9 mouse cellular contexts compared by ENCODE assay signal in genomic region chr7:109175670-109176625, GRCm38 (mm10). TPM values are rescaled to one million over a fixed set of nuclear protein-coding genes. Genes with fewer than 3 reads are reported as not detected.
DNase-seq lines count a peak whose midpoint lies in the region; ATAC-seq and TF ChIP-seq lines count a peak whose summit lies in the region.
"Had no signal": no experiment of that assay in that cellular context is flagged by ENCODE, and none has a peak within 500 bp of the region (broad histone marks: within the 10 kb centered on the region; RNA-seq: fewer than 3 reads in every experiment).

No protein-coding gene starts in this region.

- 0 out of 2 replicates have a peak, but pooled peaks cover 7% of the 10 kb centered on the region for H3K4me1 ChIP-seq in kidney, embryonic 14.5 days (ENCODE audit: control insufficient read depth, insufficient read depth, low read length)
- peaks cover 3% of the 10 kb centered on the region for H3K4me1 ChIP-seq in cortical plate, adult 2 months (ENCODE audit: control insufficient read depth, insufficient read depth, low read length)
- peaks cover 10% of the 10 kb centered on the region for H3K4me1 ChIP-seq in hindbrain, embryonic 11.5 days (replicated peaks; ENCODE audit: control insufficient read depth, insufficient read depth, low read length)
- peaks cover 32% of the 10 kb centered on the region for H3K4me1 ChIP-seq in midbrain, embryonic 14.5 days (ENCODE audit: control insufficient read depth, insufficient read depth, low read length)

- TF ChIP-seq CTCF in cortical plate, adult 2 months (IDR thresholded peaks at IDR 0.05; ENCODE audit: extremely low read depth, insufficient read depth, low read length) = no peak

- no peak overlapping the region for H3K27ac ChIP-seq in kidney, embryonic 14.5 days (ENCODE audit: low read depth, low read length)
- H3K27ac ChIP-seq in cortical plate, adult 2 months (ENCODE audit: insufficient read depth, low read length) = no peak overlapping the region
- 0 out of 2 replicates have a peak overlapping the region, but pooled peaks have one; percentile 24 for H3K27ac ChIP-seq in hindbrain, embryonic 11.5 days (ENCODE audit: low read depth, low read length)
- peak overlapping the region; percentile 90 for H3K27ac ChIP-seq in midbrain, embryonic 14.5 days (replicated peaks; ENCODE audit: low read depth, low read length)

- peak overlapping the region; percentile 100 for H3K4me2 ChIP-seq in kidney, embryonic 14.5 days (replicated peaks; ENCODE audit: low read depth, low read length)
- H3K4me2 ChIP-seq in hindbrain, embryonic 11.5 days (replicated peaks; ENCODE audit: low read depth, low read length) = peak overlapping the region; percentile 84
- H3K4me2 ChIP-seq in midbrain, embryonic 14.5 days (ENCODE audit: low read length) = peak overlapping the region; percentile 96

- TF ChIP-seq POLR2A in cortical plate, adult 2 months (IDR thresholded peaks at IDR 0.05; ENCODE audit: extremely low read depth, insufficient read depth, low read length) = no peak

- peak overlapping the region; percentile 65 for H3K4me3 ChIP-seq in kidney, embryonic 14.5 days (ENCODE audit: low read length)
- peak overlapping the region; percentile 51 for H3K4me3 ChIP-seq in cortical plate, adult 2 months (ENCODE audit: insufficient read depth, low read length)
- peak overlapping the region; percentile 50 for H3K4me3 ChIP-seq in hindbrain, embryonic 11.5 days (ENCODE audit: low read depth, low read length)
- peak overlapping the region; percentile 64 for H3K4me3 ChIP-seq in midbrain, embryonic 14.5 days (replicated peaks; ENCODE audit: low read depth, low read length)
- H3K4me3 ChIP-seq: erythroblast, embryonic 14.5 days had no signal

- ATAC-seq in kidney, embryonic 14.5 days (ENCODE audit: low FRiP score, low TSS enrichment) = peak; percentile 53; the same call in 1 of the 2 replicates
- ATAC-seq in hindbrain, embryonic 11.5 days (ENCODE audit: low FRiP score) = peak; percentile 60
- peak; percentile 28 for ATAC-seq in midbrain, embryonic 14.5 days (ENCODE audit: low FRiP score, low TSS enrichment)
- no peak; the same call in 1 of the 2 replicates for ATAC-seq in megakaryocyte progenitor cell, adult 5-6 weeks (replicated peaks; ENCODE audit: poor library complexity)

- 0 out of 2 replicates have a peak overlapping the region, but pooled peaks have one; percentile 69 for H3K9ac ChIP-seq in kidney, embryonic 14.5 days (ENCODE audit: low read depth, low read length)
- no peak overlapping the region for H3K9ac ChIP-seq in hindbrain, embryonic 11.5 days (ENCODE audit: low read depth, low read length)
- peak overlapping the region; percentile 89 for H3K9ac ChIP-seq in midbrain, embryonic 14.5 days (replicated peaks; ENCODE audit: low read length)

- H3K9me3 ChIP-seq in kidney, embryonic 14.5 days (ENCODE audit: control insufficient read depth, low read length) = no peaks in the 10 kb centered on the region
- H3K9me3 ChIP-seq in hindbrain, embryonic 11.5 days (ENCODE audit: control insufficient read depth, low read length) = no peaks in the 10 kb centered on the region
- no peaks in the 10 kb centered on the region for H3K9me3 ChIP-seq in midbrain, embryonic 14.5 days (ENCODE audit: control insufficient read depth, low read length)

- WGBS in kidney, embryonic 14.5 days = 19% methylated on average over 13 of the region's 13 CpGs
- 12% methylated on average over 13 of the region's 13 CpGs for whole genome bisulfite sequencing in hindbrain, embryonic 11.5 days
- 3% methylated on average over 13 of the region's 13 CpGs for WGBS in midbrain, embryonic 14.5 days

- DNase-seq in kidney, postnatal 14 days = no peak
- DNase-seq in hindbrain, embryonic 11.5 days (ENCODE audit: low spot score) = no peak
- no peak for DNase-seq in midbrain, embryonic 14.5 days
- no peak for DNase-seq in testis, postnatal 10 days (ENCODE audit: low spot score)
- no peak for DNase-seq in kidney, adult 11 months

- H3K27me3 ChIP-seq in kidney, embryonic 14.5 days (ENCODE audit: control insufficient read depth, insufficient read depth, low read length) = peaks cover 35% of the 10 kb centered on the region
- H3K27me3 ChIP-seq in hindbrain, embryonic 11.5 days (ENCODE audit: control insufficient read depth, insufficient read depth, low read length) = peaks cover 13% of the 10 kb centered on the region; the same call in 1 of the 2 replicates
- no peaks in the 10 kb centered on the region for H3K27me3 ChIP-seq in midbrain, embryonic 14.5 days (ENCODE audit: control insufficient read depth, insufficient read depth, low read length)

- H3K36me3 ChIP-seq in kidney, embryonic 14.5 days (ENCODE audit: control insufficient read depth, insufficient read depth, low read length) = no peaks in the 10 kb centered on the region
- no peaks in the 10 kb centered on the region for H3K36me3 ChIP-seq in hindbrain, embryonic 11.5 days (ENCODE audit: control insufficient read depth, insufficient read depth, low read length)
- H3K36me3 ChIP-seq in midbrain, embryonic 14.5 days (ENCODE audit: control insufficient read depth, insufficient read depth, low read length) = no peaks in the 10 kb centered on the region

RNA-seq across cellular contexts. Expression of gene Lmo1, which starts 0.9 kb away (rescaled TPM):
- polyA plus RNA-seq in kidney, embryonic 14.5 days (2014; fragmentation: Nextera tagmentation; extraction: Ambion mirVana) = 7.2 and 7.9 TPM in 2 replicates
- 24.0 and 30.5 TPM in 2 replicates for polyA plus RNA-seq in cortical plate, adult 2 months (2012; rRNA removed)
- polyA plus RNA-seq in hindbrain, embryonic 11.5 days (2014; fragmentation: Nextera tagmentation; extraction: Ambion mirVana) = 32.6 and 41.0 TPM in 2 replicates
- polyA plus RNA-seq in midbrain, embryonic 14.5 days (2014; fragmentation: Nextera tagmentation; extraction: Ambion mirVana) = 170 and 189 TPM in 2 replicates
- 16.9 and 18.4 TPM in 2 replicates for total RNA-seq in megakaryocyte progenitor cell, adult 5-6 weeks (2015)
- 7.2 and 7.7 TPM in 2 replicates for total RNA-seq in megakaryocyte progenitor cell, adult 5-6 weeks (2017)
- polyA plus RNA-seq: erythroblast, embryonic 14.5 days had no signal

Comparison
In these comparisons a context has a peak if more than half of its experiments do, and no peak if none do; other contexts are left out.
1. H3K27ac ChIP-seq: peak in hindbrain, embryonic 11.5 days (single experiment) and midbrain, embryonic 14.5 days (single experiment); none in kidney, embryonic 14.5 days (single experiment) and cortical plate, adult 2 months (single experiment).
2. Peak in every context shown above with its lines, with median percentiles within 50 percentile points of each other: H3K4me2 ChIP-seq and H3K4me3 ChIP-seq.